Mouse (Mus musculus) CH12.LX (cell line): ENCODE measurements around the gene Slc48a1. TPM values are rescaled to one million over a fixed set of nuclear protein-coding genes. Genes with fewer than 3 reads are reported as not detected.

Experiments used
- DNase-seq: peaks from one replicate; pipeline ENCODE4 v3.0.0-alpha.2; 2013; ENCODE audit errors: extremely low read depth
- H3K27ac ChIP-seq: 2 replicates; pipeline ENCODE4 v1.5.1; 2012; ENCODE audit warnings: low read depth, mild to moderate bottlenecking, control low read depth, moderate library complexity; ENCODE audit not compliant: insufficient read depth
- H3K27me3 ChIP-seq: replicated peaks from 2 replicates; pipeline ENCODE3; 2012; ENCODE audit warnings: inconsistent platforms
- H3K36me3 ChIP-seq, 2 experiments: replicated peaks in 1 of 2; 2 replicates each; pipeline versions ENCODE3 to v1.6.1; 2012; ENCODE audit warnings: inconsistent platforms in 1 of 2, low read length in 1 of 2, mild to moderate bottlenecking in 1 of 2, mixed read lengths in 1 of 2, moderate library complexity in 1 of 2; ENCODE audit not compliant: control insufficient read depth in 1 of 2, insufficient read depth in 1 of 2
- H3K4me1 ChIP-seq, 2 experiments: 2 replicates each; pipeline ENCODE4 v1.6.1; 2012; ENCODE audit warnings: inconsistent platforms in 1 of 2, moderate library complexity in 1 of 2; ENCODE audit not compliant: insufficient read depth in 2 of 2, control insufficient read depth in 1 of 2
- H3K4me2 ChIP-seq: 2 replicates; pipeline ENCODE4 v1.6.1; 2012; ENCODE audit warnings: low read depth, mild to moderate bottlenecking, control low read depth; ENCODE audit not compliant: poor library complexity, insufficient read depth, severe bottlenecking
- H3K4me3 ChIP-seq, 3 experiments: fragments of 150-350 bp in 1 of 3; sonication (generic) in 1 of 3; replicated peaks in 1 of 3; 2 replicates each; pipeline versions ENCODE3 to v1.5.1; 2011 to 2012; ENCODE audit warnings: low read depth in 2 of 3, low read length in 2 of 3, mild to moderate bottlenecking in 2 of 3, moderate library complexity in 2 of 3, control low read depth in 1 of 3, improper control_type of control experiment in 1 of 3, inconsistent platforms in 1 of 3, mixed read lengths in 1 of 3; ENCODE audit not compliant: poor library complexity in 1 of 3
- H3K79me2 ChIP-seq: replicated peaks from 2 replicates; pipeline ENCODE4 v1.6.1; 2012; ENCODE audit warnings: mild to moderate bottlenecking, moderate library complexity; ENCODE audit not compliant: control insufficient read depth, poor library complexity, insufficient read depth, severe bottlenecking; ENCODE audit errors: extremely low read depth
- H3K9ac ChIP-seq: 2 replicates; pipeline ENCODE4 v1.6.1; 2012; ENCODE audit warnings: low read depth, mild to moderate bottlenecking, control low read depth, moderate library complexity; ENCODE audit not compliant: insufficient read depth
- H3K9me3 ChIP-seq: replicated peaks from 2 replicates; pipeline ENCODE3; 2012; ENCODE audit warnings: low read length, inconsistent platforms, mixed read lengths
- BHLHE40 ChIP-seq: IDR thresholded peaks from 2 replicates; pipeline ENCODE4 v1.6.1; 2011; ENCODE audit warnings: mild to moderate bottlenecking, low read depth, low read length, improper control_type of control experiment
- CHD1 ChIP-seq: IDR thresholded peaks from 2 replicates; pipeline ENCODE4 v1.6.1; 2012; ENCODE audit warnings: low read depth, low read length, improper control_type of control experiment, inconsistent platforms
- CHD2 ChIP-seq: IDR thresholded peaks from 2 replicates; pipeline ENCODE4 v1.6.1; 2011; ENCODE audit warnings: low read length, improper control_type of control experiment
- E2F4 ChIP-seq: IDR thresholded peaks from 2 replicates; pipeline ENCODE4 v1.6.1; 2011; ENCODE audit warnings: low read depth, low read length, improper control_type of control experiment; ENCODE audit not compliant: insufficient replicate concordance
- ELF1 ChIP-seq: IDR thresholded peaks from 2 replicates; pipeline ENCODE4 v1.6.1; 2014; ENCODE audit warnings: low read depth, mild to moderate bottlenecking, inconsistent platforms, low read length, improper control_type of control experiment
- HCFC1 ChIP-seq: IDR thresholded peaks from 2 replicates; pipeline ENCODE4 v1.6.1; 2012; ENCODE audit warnings: low read depth, mild to moderate bottlenecking, inconsistent platforms, low read length, improper control_type of control experiment
- IRF4 ChIP-seq: IDR thresholded peaks from 2 replicates; pipeline ENCODE4 v1.6.1; 2014; ENCODE audit warnings: low read depth, mild to moderate bottlenecking, inconsistent platforms, low read length, improper control_type of control experiment
- JUN ChIP-seq: IDR thresholded peaks from 2 replicates; pipeline ENCODE4 v1.6.1; 2011; ENCODE audit warnings: low read depth, mild to moderate bottlenecking, low read length, improper control_type of control experiment, moderate library complexity; ENCODE audit not compliant: insufficient read depth
- JUND ChIP-seq: conservative IDR thresholded peaks from 2 replicates; pipeline ENCODE4 v1.6.1; 2011; ENCODE audit warnings: low read depth, low read length, improper control_type of control experiment
- MAX ChIP-seq: IDR thresholded peaks from 2 replicates; pipeline ENCODE4 v1.6.1; 2011; ENCODE audit warnings: low read length, improper control_type of control experiment
- MAZ ChIP-seq: IDR thresholded peaks from 2 replicates; pipeline ENCODE4 v1.6.1; 2012; ENCODE audit warnings: low read depth, mild to moderate bottlenecking, inconsistent platforms, low read length, improper control_type of control experiment, moderate library complexity
- MXI1 ChIP-seq: IDR thresholded peaks from 2 replicates; pipeline ENCODE4 v1.6.1; 2011; ENCODE audit warnings: mild to moderate bottlenecking, low read depth, low read length, improper control_type of control experiment
- MYC ChIP-seq: IDR thresholded peaks from 2 replicates; pipeline ENCODE4 v1.6.1; 2011; ENCODE audit warnings: low read depth, mild to moderate bottlenecking, improper control_type of control experiment, low read length
- NELFE ChIP-seq: IDR thresholded peaks from 2 replicates; pipeline ENCODE4 v1.6.1; 2011; ENCODE audit warnings: low read depth, low read length, improper control_type of control experiment
- NRF1 ChIP-seq: IDR thresholded peaks from 2 replicates; pipeline ENCODE4 v1.6.1; 2014; ENCODE audit warnings: low read depth, mild to moderate bottlenecking, inconsistent platforms, low read length, improper control_type of control experiment, moderate library complexity
- PAX5 ChIP-seq: IDR thresholded peaks from 2 replicates; pipeline ENCODE4 v1.6.1; 2012; ENCODE audit warnings: low read length, inconsistent platforms, mixed read lengths
- POLR2A ChIP-seq: IDR thresholded peaks from 2 replicates; pipeline ENCODE4 v1.6.1; 2011; ENCODE audit warnings: low read depth, mild to moderate bottlenecking, improper control_type of control experiment, low read length
- RAD21 ChIP-seq: IDR thresholded peaks from 2 replicates; pipeline ENCODE4 v1.6.1; 2011; ENCODE audit warnings: low read depth, mild to moderate bottlenecking, low read length, improper control_type of control experiment, moderate library complexity
- RCOR1 ChIP-seq: conservative IDR thresholded peaks from 2 replicates; pipeline ENCODE4 v1.6.1; 2012; ENCODE audit warnings: low read depth, mild to moderate bottlenecking, inconsistent platforms, low read length, improper control_type of control experiment
- SIN3A ChIP-seq: IDR thresholded peaks from 2 replicates; pipeline ENCODE4 v1.6.1; 2012; ENCODE audit warnings: low read length, improper control_type of control experiment, inconsistent platforms
- SMC3 ChIP-seq: IDR thresholded peaks from 2 replicates; pipeline ENCODE4 v1.6.1; 2011; ENCODE audit warnings: low read depth, low read length, improper control_type of control experiment
- TCF12 ChIP-seq: IDR thresholded peaks from 2 replicates; pipeline ENCODE4 v1.6.1; 2014; ENCODE audit warnings: low read depth, mild to moderate bottlenecking, inconsistent platforms, low read length, improper control_type of control experiment
- USF1 ChIP-seq: IDR thresholded peaks from 2 replicates; pipeline ENCODE4 v1.6.1; 2014; ENCODE audit warnings: low read depth, mild to moderate bottlenecking, inconsistent platforms, low read length, improper control_type of control experiment
- USF2 ChIP-seq: conservative IDR thresholded peaks from 2 replicates; pipeline ENCODE4 v1.6.1; 2011; ENCODE audit warnings: low read depth, low read length, improper control_type of control experiment
- ZKSCAN1 ChIP-seq: IDR thresholded peaks from 2 replicates; pipeline ENCODE4 v1.6.1; 2012; ENCODE audit warnings: low read depth, inconsistent platforms, low read length, improper control_type of control experiment, borderline replicate concordance
- ZMIZ1 ChIP-seq: IDR thresholded peaks from 2 replicates; pipeline ENCODE4 v1.6.1; 2012; ENCODE audit warnings: low read depth, mild to moderate bottlenecking, inconsistent platforms, low read length, improper control_type of control experiment
- ZNF384 ChIP-seq: IDR thresholded peaks from 2 replicates; pipeline ENCODE4 v1.6.1; 2012; ENCODE audit warnings: low read depth, low read length, improper control_type of control experiment, inconsistent platforms
- dilution Hi-C: fragments of 300-500 bp; cut with MboI; formaldehyde crosslinking; loops from 2 replicates; pipeline ENCODE4 v1.14.3; 2020; ENCODE audit warnings: low sequenced_read_pairs; ENCODE audit not compliant: extremely low pct_unique_long_range_greater_than_20kb, extremely low pct_ligation_motif_present
- in situ Hi-C: fragments of 300-500 bp; cut with MboI; formaldehyde crosslinking; loops from 3 replicates; pipeline ENCODE4 v1.14.3; 2019; ENCODE audit warnings: low sequenced_read_pairs, low pct_ligation_motif_present, low pct_unique_long_range_greater_than_20kb, mixed read lengths
- polyA plus RNA-seq: library from polyadenylated mRNA; unstranded; fragments of >175 nt; gene quantifications from 2 replicates; pipeline ENCODE4 v1.2.1, GENCODE M21; 2012; ENCODE audit warnings: low read depth; ENCODE audit not compliant: insufficient read length
- total RNA-seq, 2 experiments: library from RNA; depleted of rRNA; stranded (reverse); fragments of 300-350 nt in 1 of 2; fragments of >200 nt in 1 of 2; gene quantifications; 2 replicates each; pipeline ENCODE4 v1.2.3; 2012 to 2014

Gene Slc48a1
- total and polyA plus RNA-seq, 3 experiments, result 23.2 to 56.0 (median 39.4) TPM

GRCm38 (mm10) chr15:97773108-97773507 lies 5.2 kb upstream of the Slc48a1 start:
- Histone ChIP-seq H3K9me3 (no peaks in the 10 kb centered on the region), H3K27ac (no peak overlapping the region), H3K36me3 (no peaks in the 10 kb centered on the region), H3K27me3 (peaks cover 7% of the 10 kb centered on the region), H3K4me1 (peaks cover 11 to 39% of the 10 kb centered on the region in 2 experiments), H3K4me2 (no peak overlapping the region), H3K79me2 (no peaks in the 10 kb centered on the region), H3K4me3 (no peak overlapping the region), H3K9ac (no peak overlapping the region)
- in situ Hi-C loops, result no loop called here
- dilution Hi-C loops, result no loop called here
- no peak for DNase-seq
- no peak for TF ChIP-seq BHLHE40
- no peak for TF ChIP-seq USF1
- no peak for TF ChIP-seq CHD1
- no peak for TF ChIP-seq JUND
- no peak for TF ChIP-seq SIN3A
- TF ChIP-seq RCOR1, result no peak
- no peak for TF ChIP-seq USF2
- no peak for TF ChIP-seq NELFE
- TF ChIP-seq ZMIZ1, result no peak
- no peak for TF ChIP-seq NRF1
- TF ChIP-seq HCFC1, result no peak
- TF ChIP-seq CHD2, result no peak
- no peak for TF ChIP-seq POLR2A
- no peak for TF ChIP-seq ZKSCAN1
- no peak for TF ChIP-seq ZNF384

- H3K4me2 ChIP-seq, result no peak overlapping the region
- TF ChIP-seq BHLHE40 (no peak), PAX5 (no peak), MYC (no peak), RAD21 (no peak), MAZ (no peak), SMC3 (no peak), TCF12 (no peak), JUN (no peak), MXI1 (no peak), ZMIZ1 (no peak), JUND (no peak), MAX (no peak), IRF4 (no peak), USF2 (no peak), HCFC1 (no peak), E2F4 (no peak), ELF1 (no peak)
- DNase-seq, result no peak
- in situ Hi-C loops (no loop called here), dilution Hi-C loops (no loop called here)
- no peak overlapping the region for H3K9ac ChIP-seq
- no peak overlapping the region for H3K27ac ChIP-seq
- H3K4me1 ChIP-seq, result peaks cover 8 to 30% of the 10 kb centered on the region in 2 experiments
- peaks cover 9% of the 10 kb centered on the region for H3K27me3 ChIP-seq
- H3K4me3 ChIP-seq, result no peak overlapping the region
- no peaks in the 10 kb centered on the region for H3K9me3 ChIP-seq
- H3K79me2 ChIP-seq, result no peaks in the 10 kb centered on the region
- no peaks in the 10 kb centered on the region for H3K36me3 ChIP-seq
Observed at GRCm38 (mm10) chr15:97773961-97774370, 4.4 kb upstream of the Slc48a1 start.
